In genomic region chr1:95618125-95618524, GRCm38 (mm10) we compare ENCODE assay signal across 20 mouse cellular contexts.
"Had no signal": no experiment of that assay in that cellular context is flagged by ENCODE, and none has a peak within 500 bp of the region (broad histone marks: within the 10 kb centered on the region; RNA-seq: fewer than 3 reads in every experiment).

No protein-coding gene starts in this region.

- H3K4me3 ChIP-seq: limb, embryonic 10.5 days; limb, embryonic 13.5 days; liver, embryonic 12.5 days; liver, embryonic 15.5 days; midbrain, embryonic 10.5 days; midbrain, embryonic 13.5 days; myocyte; neural tube, embryonic 13.5 days; stomach, embryonic 15.5 days had no signal

- ATAC-seq: liver, embryonic 12.5 days; midbrain, embryonic 13.5 days; midbrain, embryonic 16.5 days had no signal

- H3K27ac ChIP-seq: limb, embryonic 10.5 days; limb, embryonic 13.5 days; liver, embryonic 12.5 days; liver, embryonic 15.5 days; macrophage; midbrain, embryonic 10.5 days; midbrain, embryonic 13.5 days; neural tube, embryonic 13.5 days; stomach, embryonic 15.5 days had no signal

- H3K4me1 ChIP-seq: limb, embryonic 10.5 days; limb, embryonic 13.5 days; liver, embryonic 12.5 days; liver, embryonic 15.5 days; midbrain, embryonic 10.5 days; midbrain, embryonic 13.5 days; neural tube, embryonic 13.5 days; stomach, embryonic 15.5 days had no signal

- H3K27me3 ChIP-seq: limb, embryonic 13.5 days; liver, embryonic 12.5 days; liver, embryonic 15.5 days; midbrain, embryonic 13.5 days; neural tube, embryonic 13.5 days; stomach, embryonic 15.5 days had no signal

- H3K36me3 ChIP-seq: limb, embryonic 10.5 days; limb, embryonic 13.5 days; liver, embryonic 12.5 days; liver, embryonic 15.5 days; midbrain, embryonic 10.5 days; stomach, embryonic 15.5 days had no signal

- DNase-seq: kidney, postnatal 14 days; kidney, postnatal 4 days; liver; lung, adult 18-20 months; lung, postnatal 14 days; retina, postnatal 1 day; right cerebral cortex, postnatal 25 days; spleen, adult 18-20 months; thymus, postnatal 25 days had no signal
